In genomic region chr5:129862325-129862724, GRCm38 (mm10) we compare ENCODE assay signal across 23 mouse cellular contexts.
"Had no signal": no experiment of that assay in that cellular context is flagged by ENCODE, and none has a peak within 500 bp of the region (broad histone marks: within the 10 kb centered on the region; RNA-seq: fewer than 3 reads in every experiment).

No protein-coding gene starts in this region.

- H3K27me3 ChIP-seq: heart, embryonic 13.5 days; heart, embryonic 15.5 days; hindbrain, embryonic 15.5 days; limb, embryonic 13.5 days; limb, embryonic 15.5 days; liver, embryonic 12.5 days had no signal

- H3K9ac ChIP-seq: heart, embryonic 13.5 days; heart, embryonic 15.5 days; hindbrain, embryonic 13.5 days; hindbrain, embryonic 15.5 days; limb, embryonic 13.5 days; limb, embryonic 15.5 days; liver, embryonic 12.5 days; liver, embryonic 14.5 days had no signal

- H3K4me1 ChIP-seq: hindbrain, embryonic 15.5 days had no signal

- H3K9me3 ChIP-seq: heart, embryonic 13.5 days; heart, embryonic 15.5 days; hindbrain, embryonic 13.5 days; hindbrain, embryonic 15.5 days; limb, embryonic 13.5 days; limb, embryonic 15.5 days; liver, embryonic 12.5 days had no signal

- DNase-seq: gastrocnemius, postnatal 10 days; gastrocnemius, postnatal 36 days; heart, adult 2 months; heart, postnatal 14 days; heart, postnatal 36 days; kidney, adult 11 months; kidney, adult 2 months; kidney, adult 9 months; kidney, postnatal 10 days; kidney, postnatal 36 days; layer of hippocampus, adult 9-11 months; layer of hippocampus, postnatal 36 days; left cerebral cortex, postnatal 4 days had no signal

- ATAC-seq: hindbrain, postnatal 0 days; intestine, embryonic 16.5 days; liver, embryonic 12.5 days had no signal

- H3K4me3 ChIP-seq: heart, adult 2 months; heart, embryonic 13.5 days; heart, embryonic 15.5 days; hindbrain, embryonic 13.5 days; hindbrain, embryonic 15.5 days; limb, embryonic 13.5 days; limb, embryonic 15.5 days; liver, embryonic 12.5 days had no signal

- H3K27ac ChIP-seq: heart, adult 2 months; heart, embryonic 13.5 days; heart, embryonic 15.5 days; hindbrain, embryonic 13.5 days; hindbrain, embryonic 15.5 days; hindbrain, postnatal 0 days; limb, embryonic 13.5 days; limb, embryonic 15.5 days; liver, embryonic 12.5 days; liver, embryonic 14.5 days had no signal
